Mouse (Mus musculus): ENCODE measurements around the gene Ccdc57. TPM values are rescaled to one million over a fixed set of nuclear protein-coding genes. Genes with fewer than 3 reads are reported as not detected.
A peak's percentile ranks its signal among the peaks of the same experiment; 100 is the strongest.

The Ccdc57 gene
- polyA plus RNA-seq, 2 experiments: 3.8 to 7.1 TPM

DNA sequence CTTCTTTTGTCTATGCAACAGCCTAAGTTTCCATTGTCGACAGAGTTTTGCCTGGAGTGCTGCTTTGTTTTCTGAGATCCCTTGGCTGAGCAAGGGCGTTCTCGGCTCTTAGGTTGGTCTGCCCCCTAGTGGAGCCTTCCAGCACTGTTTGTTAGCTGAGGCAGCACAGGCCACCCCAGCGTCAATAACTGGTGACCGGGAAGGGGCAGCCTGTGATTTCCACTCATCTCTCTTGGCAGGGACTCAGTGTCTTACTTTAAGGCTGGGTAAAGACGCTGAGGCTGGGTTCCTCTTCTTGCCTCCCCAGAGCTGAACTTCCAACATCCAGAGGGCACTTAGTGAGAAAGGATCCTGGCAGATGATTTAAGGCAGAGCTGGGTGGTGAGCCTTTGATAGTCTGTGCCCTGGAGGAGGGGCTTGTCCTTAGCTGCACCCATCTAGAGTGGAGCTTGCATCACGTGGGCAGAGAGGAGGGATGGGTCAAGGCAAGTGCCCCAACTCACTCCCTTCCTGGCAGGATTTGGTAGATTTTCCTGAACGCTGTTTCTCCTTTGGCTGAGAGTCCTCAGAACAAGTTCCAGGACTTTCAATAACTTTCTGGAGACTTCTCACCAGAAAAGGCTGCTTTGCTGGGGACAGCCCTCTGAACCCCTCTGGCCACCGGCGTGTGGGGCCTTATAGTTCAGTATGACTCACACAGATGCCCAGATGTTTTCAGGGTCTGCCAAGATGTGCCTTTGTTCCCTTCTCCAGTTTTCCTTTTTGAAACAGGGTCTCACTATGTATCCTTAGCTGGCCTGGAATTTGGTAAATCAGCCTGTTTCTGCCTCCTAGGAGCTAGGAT, 132.4 kb downstream of the Ccdc57 start:
- WGBS: 12% methylated on average over 10 of the region's 10 CpGs
- peak overlapping the region; percentile 48; the same call in 1 of the 2 replicates for H3K27ac ChIP-seq (replicated peaks; ENCODE audit: low read depth, low read length)

DNA sequence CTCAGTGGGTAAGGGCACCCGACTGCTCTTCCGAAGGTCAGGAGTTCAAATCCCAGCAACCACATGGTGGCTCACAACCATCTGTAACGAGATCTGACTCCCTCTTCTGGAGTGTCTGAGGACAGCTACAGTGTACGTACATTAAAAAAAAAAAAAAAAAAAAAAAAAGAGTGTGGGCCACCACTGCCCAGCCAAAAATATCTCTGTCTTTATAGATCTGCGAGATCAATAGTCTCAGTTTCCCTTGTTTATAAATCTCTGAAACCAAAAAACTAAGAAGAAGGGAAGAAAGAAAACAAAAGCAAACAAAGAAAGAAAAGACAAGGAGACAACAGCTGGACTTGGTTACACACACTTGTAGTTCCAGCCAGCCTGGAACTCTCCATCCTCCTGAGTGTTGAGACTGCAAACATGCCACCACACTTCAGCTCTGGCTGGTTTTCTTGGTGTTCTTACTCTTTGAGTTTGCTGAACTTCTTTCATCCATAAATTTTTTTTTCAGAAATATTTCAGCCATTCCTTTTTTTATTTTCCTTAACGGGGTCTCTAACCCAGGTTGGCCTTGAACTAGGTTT, 133.3 kb downstream of the Ccdc57 start:
- H3K9ac ChIP-seq (ENCODE audit: low read depth, low read length, severe bottlenecking): no peak overlapping the region
- ATAC-seq (ENCODE audit: low FRiP score, low read depth) (no peak), DNase-seq (ENCODE audit: low spot score) (no peak)
- no peak overlapping the region for H3K4me2 ChIP-seq (replicated peaks; ENCODE audit: low read depth, low read length, severe bottlenecking)
- H3K27me3 ChIP-seq (ENCODE audit: control insufficient read depth, insufficient read depth, low read length): no peaks in the 10 kb centered on the region
- TF ChIP-seq POLR2A (IDR thresholded peaks at IDR 0.05; ENCODE audit: borderline replicate concordance, extremely low read depth, insufficient read depth, insufficient read length): no peak
- 0 out of 2 replicates have a peak, but pooled peaks cover 4% of the 10 kb centered on the region for H3K36me3 ChIP-seq (ENCODE audit: control insufficient read depth, insufficient read depth, low read length)
- H3K4me3 ChIP-seq (replicated peaks; ENCODE audit: low read length): no peak overlapping the region
- no peaks in the 10 kb centered on the region for H3K9me3 ChIP-seq (ENCODE audit: control insufficient read depth, low read length)
- peaks cover 13% of the 10 kb centered on the region for H3K4me1 ChIP-seq (ENCODE audit: control insufficient read depth, insufficient read depth, low read length)
- WGBS: 66% methylated on average over 6 of the region's 6 CpGs
- peak overlapping the region; percentile 48; the same call in 1 of the 2 replicates for H3K27ac ChIP-seq (replicated peaks; ENCODE audit: low read depth, low read length)

More for the DNA sequence above, 132.4 kb downstream of the Ccdc57 start:
- Histone ChIP-seq H3K36me3 (ENCODE audit: control insufficient read depth, insufficient read depth, low read length) (peaks cover 2% of the 10 kb centered on the region; the same call in 1 of the 2 replicates), H3K9ac (ENCODE audit: low read depth, low read length, severe bottlenecking) (0 out of 2 replicates have a peak overlapping the region, but pooled peaks have one; percentile 1), H3K9me3 (ENCODE audit: control insufficient read depth, low read length) (no peaks in the 10 kb centered on the region), H3K4me1 (ENCODE audit: control insufficient read depth, insufficient read depth, low read length) (peaks cover 12% of the 10 kb centered on the region), H3K4me3 (replicated peaks; ENCODE audit: low read length) (no peak overlapping the region), H3K27me3 (ENCODE audit: control insufficient read depth, insufficient read depth, low read length) (no peaks in the 10 kb centered on the region), H3K4me2 (replicated peaks; ENCODE audit: low read depth, low read length, severe bottlenecking) (no peak overlapping the region)
- DNase-seq (ENCODE audit: low spot score) (peak; percentile 91), ATAC-seq (ENCODE audit: low FRiP score, low read depth) (peak; percentile 72)
- TF ChIP-seq POLR2A (IDR thresholded peaks at IDR 0.05; ENCODE audit: borderline replicate concordance, extremely low read depth, insufficient read depth, insufficient read length): no peak

DNA sequence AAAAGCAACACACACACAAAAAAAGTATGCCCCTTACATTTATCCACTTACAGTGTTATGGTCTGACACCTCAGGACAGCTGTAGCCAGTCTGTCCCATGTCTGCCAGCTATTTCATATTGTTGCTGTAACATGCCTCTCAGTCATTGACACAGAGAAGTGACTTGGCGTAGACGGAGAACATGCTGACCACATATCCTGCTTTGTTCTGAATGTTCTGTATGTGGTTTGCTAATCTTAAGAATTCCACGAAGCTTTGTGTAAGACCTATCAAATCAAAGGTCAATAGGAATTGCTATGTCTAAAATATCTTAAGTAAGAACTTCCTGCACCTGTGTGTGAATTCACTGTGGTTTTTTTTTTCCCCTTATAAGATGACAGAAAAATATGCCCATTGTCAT, 134.4 kb downstream of the Ccdc57 start:
- Histone ChIP-seq H3K27me3 (ENCODE audit: control insufficient read depth, insufficient read depth, low read length) (no peaks in the 10 kb centered on the region), H3K36me3 (ENCODE audit: control insufficient read depth, insufficient read depth, low read length) (peaks cover 13% of the 10 kb centered on the region), H3K9ac (ENCODE audit: low read depth, low read length, severe bottlenecking) (no peak overlapping the region), H3K4me3 (replicated peaks; ENCODE audit: low read length) (no peak overlapping the region), H3K9me3 (ENCODE audit: control insufficient read depth, low read length) (no peaks in the 10 kb centered on the region), H3K4me1 (ENCODE audit: control insufficient read depth, insufficient read depth, low read length) (peaks cover 13% of the 10 kb centered on the region), H3K27ac (replicated peaks; ENCODE audit: low read depth, low read length) (no peak overlapping the region), H3K4me2 (replicated peaks; ENCODE audit: low read depth, low read length, severe bottlenecking) (no peak overlapping the region)
- DNase-seq (ENCODE audit: low spot score) (no peak), ATAC-seq (ENCODE audit: low FRiP score, low read depth) (no peak)
- 87% methylated on average over 3 of the region's 3 CpGs for WGBS
- TF ChIP-seq POLR2A (IDR thresholded peaks at IDR 0.05; ENCODE audit: borderline replicate concordance, extremely low read depth, insufficient read depth, insufficient read length): no peak

DNA sequence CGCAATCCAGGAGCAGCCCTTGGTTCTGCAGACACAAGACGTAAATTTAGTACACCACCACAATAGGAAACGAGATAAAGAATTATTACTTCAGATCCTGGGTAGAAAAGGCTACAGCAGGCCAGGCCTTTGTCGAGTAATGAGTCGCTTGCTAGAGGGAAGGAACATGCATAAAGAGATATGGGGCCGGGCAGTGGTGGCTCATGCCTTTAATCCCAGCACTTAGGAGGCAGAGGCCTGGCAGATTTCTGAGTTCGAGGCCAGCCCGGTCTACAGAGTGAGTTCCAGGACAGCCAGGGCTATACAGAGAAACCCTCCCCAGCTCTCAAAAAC, 136.1 kb downstream of the Ccdc57 start:
- 33% methylated on average over 8 of the region's 8 CpGs for WGBS
- Histone ChIP-seq H3K36me3 (ENCODE audit: control insufficient read depth, insufficient read depth, low read length) (peaks cover 30% of the 10 kb centered on the region), H3K4me2 (replicated peaks; ENCODE audit: low read depth, low read length, severe bottlenecking) (peak overlapping the region; percentile 93), H3K4me1 (ENCODE audit: control insufficient read depth, insufficient read depth, low read length) (peaks cover 13% of the 10 kb centered on the region), H3K4me3 (replicated peaks; ENCODE audit: low read length) (peak overlapping the region; percentile 99), H3K9ac (ENCODE audit: low read depth, low read length, severe bottlenecking) (peak overlapping the region; percentile 94), H3K9me3 (ENCODE audit: control insufficient read depth, low read length) (no peaks in the 10 kb centered on the region), H3K27ac (replicated peaks; ENCODE audit: low read depth, low read length) (peak overlapping the region; percentile 63), H3K27me3 (ENCODE audit: control insufficient read depth, insufficient read depth, low read length) (no peaks in the 10 kb centered on the region)
- DNase-seq (ENCODE audit: low spot score) (no peak), ATAC-seq (ENCODE audit: low FRiP score, low read depth) (peak; percentile 10; the same call in 1 of the 2 replicates)
- no peak for TF ChIP-seq POLR2A (IDR thresholded peaks at IDR 0.05; ENCODE audit: borderline replicate concordance, extremely low read depth, insufficient read depth, insufficient read length)

DNA sequence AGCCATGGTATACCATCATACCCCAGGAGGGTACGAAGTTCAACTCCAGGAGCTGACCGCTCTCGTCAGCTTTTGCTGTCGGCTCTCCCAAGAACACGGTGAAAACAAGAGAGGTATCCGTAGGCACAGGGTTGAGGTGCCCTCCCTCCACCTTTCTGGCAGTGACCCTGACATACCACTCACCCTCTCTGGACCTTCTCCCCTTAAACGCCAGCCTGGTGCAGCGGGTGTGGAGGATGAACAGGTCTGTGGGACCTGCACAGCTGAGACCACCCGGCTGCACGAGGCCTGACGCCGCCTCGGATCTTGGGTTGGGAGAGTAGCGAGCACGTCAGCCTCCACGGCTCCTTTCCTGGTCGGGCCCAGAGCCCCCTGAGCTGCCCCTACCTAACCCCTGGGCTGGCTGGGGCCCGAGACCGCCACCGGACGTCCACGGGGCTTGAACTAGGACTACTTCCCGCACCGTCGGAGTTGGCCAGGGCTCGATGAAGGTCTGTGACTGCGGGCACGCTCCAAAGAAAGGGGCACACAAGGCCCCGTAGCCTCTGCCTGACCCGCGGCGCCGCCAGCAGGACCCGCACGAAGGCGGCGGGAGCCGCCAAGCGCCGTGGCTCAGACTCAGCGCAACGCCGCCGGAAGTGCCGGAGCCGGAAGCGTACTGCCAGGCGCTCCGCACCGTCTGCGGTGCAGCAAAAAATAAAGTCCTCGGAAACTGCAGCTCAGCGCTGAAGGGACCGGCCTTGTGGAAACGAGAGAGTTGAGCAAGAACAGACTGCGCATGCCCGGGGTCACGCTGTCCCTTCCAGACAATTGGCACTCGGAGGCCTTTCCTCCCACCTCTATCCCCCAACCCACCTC, 136.7 kb downstream of the Ccdc57 start, which contains the start of gene Dus1l:
Gene Dus1l (minus strand): TSS at position 648 of the 858 bp plus-strand sequence.
- DNase-seq (ENCODE audit: low spot score) (peak; percentile 95), ATAC-seq (ENCODE audit: low FRiP score, low read depth) (peak; percentile 89)
- Histone ChIP-seq H3K27ac (replicated peaks; ENCODE audit: low read depth, low read length) (peak within 1 kb of the TSS; percentile 63), H3K4me3 (replicated peaks; ENCODE audit: low read length) (peak within 1 kb of the TSS; percentile 99), H3K4me1 (ENCODE audit: control insufficient read depth, insufficient read depth, low read length) (peaks cover 13% of the 10 kb centered on the region), H3K36me3 (ENCODE audit: control insufficient read depth, insufficient read depth, low read length) (peaks cover 36% of the 10 kb centered on the region), H3K9ac (ENCODE audit: low read depth, low read length, severe bottlenecking) (peak within 1 kb of the TSS; percentile 94), H3K9me3 (ENCODE audit: control insufficient read depth, low read length) (no peaks in the 10 kb centered on the region), H3K27me3 (ENCODE audit: control insufficient read depth, insufficient read depth, low read length) (no peaks in the 10 kb centered on the region), H3K4me2 (replicated peaks; ENCODE audit: low read depth, low read length, severe bottlenecking) (peak within 1 kb of the TSS; percentile 93)
- TF ChIP-seq POLR2A (IDR thresholded peaks at IDR 0.05; ENCODE audit: borderline replicate concordance, extremely low read depth, insufficient read depth, insufficient read length): peak; percentile 80; the same call in 1 of the 2 replicates
- 2% methylated on average over 59 of the region's 59 CpGs for WGBS
